Mouse (Mus musculus): ENCODE measurements around the gene As3mt.

DNA sequence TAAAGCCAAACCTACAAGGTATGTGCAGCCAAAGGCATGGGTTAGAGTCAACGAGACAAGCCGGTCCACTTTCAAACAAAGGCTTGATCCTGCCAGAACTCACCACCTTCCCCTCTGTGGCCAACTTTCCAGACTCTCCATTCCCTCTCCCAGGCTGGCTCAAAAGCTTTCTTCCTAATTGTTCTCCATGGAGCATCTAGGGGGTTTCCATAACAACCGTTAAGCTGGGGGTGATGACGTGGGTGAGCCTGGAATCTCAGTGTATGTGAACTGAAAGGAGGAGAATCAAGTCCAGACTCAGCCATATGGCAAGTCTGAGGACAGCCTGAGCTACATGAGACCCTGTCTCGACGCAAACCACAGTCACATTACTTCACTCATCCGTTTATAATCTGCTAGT is 41.8 kb upstream of the As3mt start:
- TF ChIP-seq POLR2AphosphoS5 (IDR thresholded peaks at IDR 0.05; ENCODE audit: insufficient replicate concordance, low read depth, low read length), result no peak
- no peak for TF ChIP-seq CTCF (IDR thresholded peaks at IDR 0.05; ENCODE audit: low read depth, low read length)
- TF ChIP-seq GATA1 (IDR thresholded peaks at IDR 0.05; ENCODE audit: borderline replicate concordance, low read length), result no peak

All from G1E (cell line).